Mouse (Mus musculus) adrenal gland (tissue): Measurements from ENCODE around the gene Psmb6.
"Not testable (repeated sequence)": the region's sequence is repeated elsewhere in the genome, so short reads cannot be mapped to it uniquely, and the experiment has no call there.

Source experiments
- intact Hi-C: fragments of 180-260 bp; cut with DNase I; formaldehyde crosslinking; loops from one replicate; pipeline ENCODE4 v1.15.1; 2025

Gene Psmb6

GRCm38 (mm10) chr11:70564276-70564873 is 39.2 kb downstream of the Psmb6 start:
- intact Hi-C loops = no loop called here

DNA sequence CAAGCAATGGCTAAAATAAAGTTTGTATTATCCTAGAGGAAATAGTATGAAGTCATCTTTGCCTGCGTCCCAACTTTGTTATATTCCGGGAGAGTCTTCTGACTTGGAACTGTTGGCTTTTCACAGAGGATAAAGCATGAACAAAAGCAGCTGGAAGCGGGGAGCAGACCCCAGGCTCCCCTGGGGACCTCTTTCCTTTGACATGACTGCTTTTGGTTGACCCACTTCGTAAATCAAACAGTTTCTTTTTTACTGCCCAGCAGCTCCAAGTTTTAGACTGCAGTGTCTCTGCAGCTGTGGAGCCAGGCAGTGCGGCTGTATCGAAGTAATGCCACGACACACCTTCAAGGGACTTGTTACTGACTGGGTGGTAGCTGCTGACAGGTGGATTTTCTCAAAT is 41.4 kb downstream of the Psmb6 start:
- intact Hi-C loops = no loop called here

DNA sequence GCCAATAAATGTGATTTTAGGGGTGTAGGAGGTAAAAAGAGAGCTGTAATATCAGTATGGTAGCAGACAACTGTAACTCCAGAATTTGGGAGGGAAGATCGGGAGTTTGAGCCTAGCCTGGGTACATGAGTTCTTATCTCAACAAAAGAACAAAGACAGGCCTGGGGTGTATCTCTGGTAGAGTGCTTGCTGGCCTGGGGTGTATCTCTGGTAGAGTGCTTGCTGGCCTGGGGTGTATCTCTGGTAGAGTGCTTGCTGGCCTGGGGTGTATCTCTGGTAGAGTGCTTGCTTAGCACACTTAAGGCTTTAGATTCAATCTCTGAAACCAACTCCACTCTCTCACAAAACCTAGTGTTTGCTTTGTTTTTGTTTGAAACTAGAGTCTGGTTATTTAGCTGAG is 45.4 kb downstream of the Psmb6 start:
- intact Hi-C loops = not testable (repeated sequence)

DNA sequence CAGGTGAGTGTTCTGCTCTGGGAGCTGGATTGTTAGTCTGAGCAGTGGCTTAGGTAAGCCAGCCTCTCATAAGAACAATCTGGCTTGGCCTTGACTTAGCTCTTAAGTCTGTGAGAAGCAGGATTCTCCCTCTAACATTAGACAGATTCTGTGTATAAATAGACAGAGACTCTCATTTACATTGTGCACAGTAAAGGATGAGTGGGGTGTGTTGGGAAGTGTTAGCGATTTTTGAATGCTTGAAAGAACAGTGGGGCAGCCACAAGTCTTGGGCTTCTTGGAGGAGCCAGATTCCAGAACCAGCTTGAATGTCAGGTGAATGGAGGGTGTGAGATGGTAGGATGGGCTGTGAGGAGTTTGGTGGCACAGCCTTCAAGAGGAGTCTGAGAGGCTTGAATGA is 46.5 kb downstream of the Psmb6 start:
- intact Hi-C loops = no loop called here

- intact Hi-C loops = no loop called here
Measured at GRCm38 (mm10) chr11:70572348-70572902, 47.3 kb downstream of the Psmb6 start.

- intact Hi-C loops = no loop called here
Measured at GRCm38 (mm10) chr11:70573872-70574271, 48.7 kb downstream of the Psmb6 start.

GRCm38 (mm10) chr11:70577201-70577600 is 52.0 kb downstream of the Psmb6 start:
- intact Hi-C loops = no loop called here
